Mouse (Mus musculus) retina, adult 2 months (tissue): ENCODE results near the gene Gdf3.
"Not testable (repeated sequence)": the region's sequence is repeated elsewhere in the genome, so short reads cannot be mapped to it uniquely, and the experiment has no call there.

Experiments used
- DNase-seq: peaks from one replicate; pipeline ENCODE4 v3.0.0-alpha.2; 2012; ENCODE audit warnings: low read depth, low spot score

The Gdf3 gene

DNA sequence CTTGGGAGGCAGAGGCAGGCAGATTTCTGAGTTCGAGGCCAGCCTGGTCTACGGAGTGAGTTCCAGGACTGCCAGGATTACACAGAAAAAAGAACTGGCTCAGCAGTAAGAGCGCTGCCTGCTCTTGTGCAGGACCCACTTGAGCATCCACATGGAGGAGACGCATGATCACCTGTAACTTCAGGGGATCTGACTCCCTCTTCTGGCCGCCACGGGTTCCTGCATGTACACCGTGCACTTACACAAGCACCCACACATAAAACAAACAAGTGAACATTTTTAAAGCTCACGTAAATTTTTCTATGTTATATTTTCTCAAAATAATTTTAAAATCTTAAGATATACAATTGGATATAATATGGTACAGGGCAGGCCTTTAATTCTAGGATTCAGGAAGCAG, 4.4 kb downstream of the Gdf3 start:
- DNase-seq = no peak

DNA sequence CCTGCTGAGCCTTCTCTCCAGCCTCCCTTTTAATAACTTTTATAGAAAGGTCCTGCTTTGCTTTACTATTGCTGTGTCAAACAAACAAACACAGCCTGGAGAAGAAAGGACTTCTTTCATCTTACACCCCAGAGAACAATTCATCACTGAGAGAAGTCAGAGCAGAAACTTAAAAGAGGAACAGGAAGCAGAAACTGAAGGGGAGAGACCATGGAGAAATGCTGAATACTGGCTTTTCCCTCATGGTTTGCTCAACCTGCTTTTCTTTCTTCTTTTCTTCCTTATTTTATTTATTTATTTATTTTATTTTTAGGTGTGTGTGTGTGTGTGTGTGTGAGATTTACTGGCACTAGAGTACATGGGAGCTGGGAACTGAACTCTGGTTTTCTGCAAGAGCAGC, 5.6 kb downstream of the Gdf3 start:
- no peak for DNase-seq

- no peak for DNase-seq
Measured at GRCm38 (mm10) chr6:122602992-122603322, 6.9 kb downstream of the Gdf3 start.

DNA sequence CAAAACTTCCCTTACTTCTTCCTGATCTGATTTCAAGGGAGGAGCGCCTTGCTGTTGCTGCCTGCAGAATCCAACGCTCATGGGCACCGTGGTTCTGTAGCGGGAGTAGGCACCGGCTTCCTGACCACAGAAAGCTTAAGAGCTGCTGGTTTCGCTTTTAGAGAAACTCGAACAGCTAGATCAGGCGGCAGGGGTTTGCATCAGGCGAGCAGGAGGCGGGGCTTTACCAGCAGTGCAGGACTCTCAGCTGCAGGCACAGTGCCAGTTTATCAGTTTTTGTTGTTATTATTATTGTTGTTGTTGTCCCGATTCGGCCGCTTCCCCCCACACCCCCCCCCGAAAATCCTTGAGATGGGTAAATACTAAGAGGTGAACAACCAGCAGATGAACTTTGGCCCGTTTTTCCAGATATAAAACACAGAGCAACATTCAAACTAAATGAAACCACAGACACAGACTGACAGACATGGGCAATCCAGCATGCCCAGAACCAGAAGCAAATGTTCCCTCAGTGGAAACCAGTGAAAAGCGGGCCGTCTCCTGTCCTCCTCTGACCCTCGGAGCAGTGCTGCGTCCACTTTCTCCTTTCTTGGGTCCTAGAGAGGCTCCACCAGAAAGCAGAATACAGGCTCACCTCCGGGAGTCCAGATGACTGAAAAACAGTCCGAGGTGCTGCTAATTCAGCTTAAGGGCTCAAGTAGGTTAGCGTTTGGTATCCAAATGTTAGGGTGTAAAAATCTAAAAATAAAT, 7.5 kb downstream of the Gdf3 start, which contains the start of gene Apobec1:
Apobec1 (minus strand) TSS at position 203 of the 750 bp plus-strand sequence.
- peak; percentile 6 for DNase-seq

- no peak for DNase-seq
Measured at GRCm38 (mm10) chr6:122601615-122602014, 8.3 kb downstream of the Gdf3 start.

GRCm38 (mm10) chr6:122601031-122601430, 8.9 kb downstream of the Gdf3 start:
- no peak for DNase-seq

DNA sequence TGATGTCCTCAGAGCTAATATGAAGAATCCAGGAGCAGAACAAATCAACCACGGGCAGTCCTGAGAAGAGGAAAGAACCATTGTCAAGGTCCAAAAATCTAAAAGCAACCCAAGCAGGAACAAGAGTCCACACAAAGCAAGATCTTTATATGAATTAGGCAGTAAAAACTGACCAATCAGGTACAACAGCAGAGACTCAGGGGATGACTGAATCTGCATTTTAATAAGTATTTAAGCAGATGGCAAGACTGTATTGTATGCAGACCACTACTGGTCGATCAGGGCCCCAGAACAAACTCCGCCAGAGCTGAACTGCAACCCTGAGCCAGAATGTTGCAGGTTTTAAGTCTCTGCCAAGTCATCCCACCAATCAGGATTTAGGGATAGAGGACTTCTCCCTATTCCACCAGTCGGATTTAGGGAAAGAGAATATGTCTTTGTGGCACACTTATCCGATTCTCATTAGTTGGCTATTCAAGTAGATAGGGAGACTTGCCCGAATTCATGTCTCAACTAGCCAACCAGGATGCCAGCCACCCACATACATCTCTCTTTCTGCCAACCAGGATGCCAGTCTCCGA, 9.7 kb downstream of the Gdf3 start:
- DNase-seq = no peak

DNA sequence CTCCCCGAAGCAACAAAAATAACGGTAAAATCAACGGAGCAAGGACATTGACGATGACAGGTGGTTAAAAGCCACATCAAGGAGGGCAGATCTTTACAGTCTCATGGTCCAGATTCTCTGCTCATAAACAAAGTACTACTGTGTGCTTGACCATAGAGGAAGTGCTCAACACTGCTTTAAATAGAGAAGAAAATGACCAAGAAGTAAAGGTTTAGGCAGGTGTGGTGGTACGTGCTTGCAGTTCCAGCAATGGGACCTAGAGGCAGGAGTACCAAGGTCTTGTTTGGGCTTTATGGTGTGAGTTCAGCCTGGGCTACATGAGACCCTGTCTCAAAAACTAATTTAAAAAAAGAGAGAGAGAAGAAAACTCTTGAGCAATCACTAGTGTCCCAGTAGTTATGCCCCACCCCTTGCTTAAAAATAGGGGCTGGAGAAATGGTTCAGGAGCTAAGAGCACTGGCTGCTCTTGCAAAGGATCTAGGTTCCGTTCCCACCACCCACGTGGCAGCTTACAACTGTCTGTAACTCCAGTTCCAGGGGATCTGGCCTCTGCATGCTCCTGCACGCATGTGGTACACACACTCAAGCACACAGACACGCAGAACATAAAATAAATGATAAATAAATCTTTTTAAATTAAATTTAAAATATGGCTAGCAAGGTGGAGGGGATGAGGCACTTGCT, 10.7 kb downstream of the Gdf3 start:
- DNase-seq = no peak

GRCm38 (mm10) chr6:122598436-122598835, 11.5 kb downstream of the Gdf3 start:
- DNase-seq = no peak

DNA sequence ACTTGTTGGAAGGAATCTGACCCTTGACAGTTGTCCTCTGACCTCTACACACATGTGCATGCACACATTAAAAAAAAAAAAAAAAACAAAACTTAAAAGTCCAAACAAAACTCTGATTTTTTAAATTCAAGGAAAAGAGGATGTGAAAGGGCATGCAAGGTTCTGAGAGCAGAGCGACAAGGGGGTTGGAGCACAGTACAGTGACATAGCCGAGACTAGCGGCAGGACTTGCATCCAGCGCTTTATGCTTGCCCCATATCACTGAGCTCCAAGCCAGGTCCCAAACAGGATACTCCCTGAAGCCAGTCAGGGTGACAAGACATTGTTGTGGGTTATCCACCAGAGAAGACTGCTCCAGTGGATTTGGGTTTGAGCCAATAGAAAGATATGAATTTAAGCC, 11.9 kb downstream of the Gdf3 start:
- no peak for DNase-seq

DNA sequence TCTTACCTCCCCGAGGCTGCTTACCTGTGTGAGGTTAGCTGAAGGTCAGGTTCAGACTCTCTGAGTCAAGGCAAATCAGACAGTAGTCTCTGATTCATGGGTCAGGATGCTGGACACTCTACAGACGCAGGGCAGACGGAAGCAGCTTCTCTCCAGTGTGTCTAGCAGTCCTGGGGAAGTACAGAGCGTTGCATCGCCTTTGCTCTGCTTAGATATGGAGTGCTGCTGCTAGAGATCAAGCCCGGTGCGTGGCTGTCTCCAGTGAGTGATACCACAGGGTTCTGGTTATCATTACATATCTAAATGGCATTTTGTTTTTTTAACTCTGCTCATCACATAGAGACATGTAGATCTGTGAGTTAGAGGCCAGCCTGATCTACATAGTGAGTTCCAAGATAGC, 13.3 kb downstream of the Gdf3 start:
- no peak for DNase-seq

GRCm38 (mm10) chr6:122595637-122596036, 14.2 kb downstream of the Gdf3 start:
- peak; percentile 8 for DNase-seq

- no peak for DNase-seq
Measured at GRCm38 (mm10) chr6:122592905-122593304, 17.0 kb downstream of the Gdf3 start.

GRCm38 (mm10) chr6:122591027-122591758, 18.7 kb downstream of the Gdf3 start:
- no peak for DNase-seq

DNA sequence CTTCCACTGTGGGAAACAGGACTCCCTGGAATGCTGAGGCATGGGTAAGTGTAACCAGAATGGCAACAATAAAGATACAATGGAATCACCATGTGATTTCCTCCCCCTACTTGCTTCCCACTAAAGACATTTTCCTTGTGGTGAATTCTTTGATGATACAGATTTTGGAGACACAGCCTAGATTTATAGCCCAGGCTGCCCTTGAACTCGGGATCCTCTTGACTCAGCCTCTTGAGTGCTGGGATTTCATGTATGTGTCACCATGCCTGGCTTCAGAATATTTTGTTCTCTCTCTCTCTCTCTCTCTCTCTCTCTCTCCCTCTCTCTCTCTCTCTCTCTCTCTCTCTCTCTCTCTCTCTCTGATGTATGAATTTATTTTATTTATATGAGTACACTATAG, 30.8 kb downstream of the Gdf3 start:
- no peak for DNase-seq

- DNase-seq = no peak
Measured at GRCm38 (mm10) chr6:122577030-122577429, 32.9 kb downstream of the Gdf3 start.

- not testable (repeated sequence) for DNase-seq
Measured at GRCm38 (mm10) chr6:122575037-122575436, 34.9 kb downstream of the Gdf3 start.

- DNase-seq = no peak
Measured at GRCm38 (mm10) chr6:122571617-122571959, 38.3 kb downstream of the Gdf3 start.

DNA sequence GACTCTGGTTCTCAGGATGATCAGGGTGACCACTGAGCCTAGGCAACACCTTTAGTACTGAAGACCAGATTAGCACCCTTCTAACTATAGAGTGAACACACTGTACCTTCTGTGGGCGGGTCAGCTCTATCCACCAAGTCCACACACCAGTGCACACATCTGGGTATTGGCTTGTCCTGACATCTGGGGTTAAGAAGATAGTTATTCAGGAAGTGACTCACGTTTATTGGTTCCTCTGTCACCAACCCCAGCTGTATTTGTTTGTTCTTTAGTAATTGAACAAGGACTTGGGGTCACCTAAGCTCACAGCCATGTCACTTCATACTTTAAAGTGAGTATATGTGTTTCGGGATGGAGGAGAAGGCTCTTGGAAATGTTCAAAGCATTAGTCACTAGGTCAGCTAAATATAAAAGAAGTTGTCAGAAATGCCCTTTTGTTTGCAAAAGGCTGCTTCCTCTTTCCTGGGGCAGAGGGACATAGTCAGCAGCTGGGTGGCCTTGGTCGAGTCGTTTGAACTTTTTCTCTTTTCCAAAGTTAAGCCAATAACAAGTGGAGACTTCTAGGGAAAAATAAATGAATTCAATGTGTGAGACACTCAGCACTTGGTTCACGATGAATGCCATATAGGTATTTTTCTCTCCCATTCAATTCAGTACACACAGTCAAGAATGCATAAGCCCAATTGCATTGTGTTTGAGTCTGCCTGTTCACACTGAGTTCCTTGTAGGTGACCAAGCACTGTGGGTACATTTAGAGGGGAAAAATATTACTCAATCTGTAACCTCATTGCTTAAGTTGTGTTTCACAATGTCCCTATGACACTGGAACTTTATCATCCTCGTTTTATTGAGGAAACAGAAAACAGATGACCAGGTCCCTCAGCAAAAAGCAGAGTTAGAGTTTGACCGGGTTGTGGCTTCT, 38.9 kb downstream of the Gdf3 start:
- no peak for DNase-seq

- no peak for DNase-seq
Measured at GRCm38 (mm10) chr6:122569762-122570161, 40.1 kb downstream of the Gdf3 start.

DNA sequence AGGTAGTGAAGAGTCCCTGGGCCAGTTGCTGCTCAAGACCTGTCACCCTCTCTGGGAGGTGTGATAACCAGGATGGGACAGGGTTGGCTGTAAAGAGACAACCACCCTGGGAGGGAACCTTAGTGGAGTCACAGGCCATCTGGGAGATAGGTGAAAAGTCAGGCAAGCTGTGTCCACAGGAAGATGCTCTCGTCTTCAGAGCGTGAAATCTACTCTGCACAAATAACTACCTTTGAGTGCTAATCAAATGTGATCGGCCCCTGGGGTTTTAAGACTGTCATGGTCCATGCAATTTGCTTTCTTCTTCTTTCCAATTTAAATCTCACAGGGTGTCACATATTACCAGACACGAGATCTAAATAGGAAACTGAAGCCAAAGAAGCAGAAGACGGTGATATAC, 40.8 kb downstream of the Gdf3 start:
- DNase-seq = no peak
